Mouse (Mus musculus) effector memory CD4-positive, alpha-beta T cell, adult 5 months (primary cell): ENCODE measurements around the gene Qrfp. TPM values are rescaled to one million over a fixed set of nuclear protein-coding genes. Genes with fewer than 3 reads are reported as not detected.

Source experiments
- polyA plus RNA-seq: library from polyadenylated mRNA; unstranded; fragments of 100-300 nt; shearing (Covaris generic); gene quantifications from one replicate; pipeline ENCODE4 v1.2.1, GENCODE M21; 2017

Gene Qrfp
- 4.0 TPM for polyA plus RNA-seq

DNA sequence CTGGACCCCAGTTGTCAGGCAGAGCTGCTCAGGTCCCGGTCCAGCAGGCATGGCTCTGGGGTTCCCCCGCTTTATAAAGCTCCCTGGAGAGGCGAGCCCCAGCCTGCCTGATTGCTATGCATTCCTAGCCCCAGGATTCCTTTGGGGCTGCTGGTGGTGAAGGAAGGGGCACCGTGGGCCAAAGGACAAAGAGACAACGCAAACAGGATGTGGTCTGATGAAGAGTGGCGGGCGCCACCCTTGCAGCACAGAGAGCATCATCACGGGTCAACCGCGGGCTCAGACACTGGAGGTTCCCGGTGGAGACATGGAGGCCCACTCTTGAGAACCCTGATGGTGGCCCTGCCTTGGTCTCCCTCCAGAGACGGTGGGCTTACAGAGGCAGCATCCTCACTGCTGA is at the start of gene Qrfp:
Gene Qrfp, minus strand, starts transcription at position 137 of the 400 bp plus-strand sequence.

DNA sequence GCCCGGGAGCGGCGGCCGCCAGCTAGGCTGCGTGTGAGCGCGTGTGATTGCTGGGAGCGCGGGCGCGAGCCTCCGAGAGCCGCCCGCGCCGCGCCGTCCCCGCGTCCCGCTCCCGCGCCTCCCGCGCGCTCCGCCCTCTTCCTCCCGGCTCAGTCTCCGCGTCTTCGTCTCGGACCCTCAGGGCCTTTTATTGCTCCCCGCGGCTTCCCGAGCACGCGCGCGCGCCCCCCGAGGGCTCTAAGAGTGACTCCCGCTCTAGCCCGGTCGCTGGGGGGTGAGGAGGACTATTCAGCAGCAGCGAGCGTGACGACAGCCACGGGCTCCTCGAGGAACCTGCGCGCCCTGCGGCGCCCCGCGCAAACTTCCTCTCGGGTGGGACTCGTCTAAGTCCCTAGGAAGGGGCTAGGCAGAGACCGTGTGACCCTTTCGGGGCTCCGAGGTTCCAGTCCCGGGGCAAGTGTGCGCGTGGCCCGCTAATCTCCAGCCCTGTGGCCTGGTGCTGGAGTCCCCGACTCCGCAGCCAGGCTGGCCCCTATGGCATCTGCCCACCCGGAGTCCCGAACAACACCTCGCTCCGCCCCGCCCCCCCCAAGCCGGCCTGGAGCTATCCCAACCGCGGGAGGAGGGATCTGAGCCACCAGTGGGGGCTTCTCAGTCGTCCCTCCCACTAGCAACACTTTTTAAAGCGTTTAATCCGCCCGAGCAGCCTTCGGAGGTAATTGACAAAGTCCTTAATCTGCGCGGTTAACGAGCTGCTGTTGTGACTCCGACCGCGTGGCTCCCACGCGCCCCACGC is 35.7 kb upstream of the Qrfp start, which contains the start of gene Fibcd1:
Gene Fibcd1, minus strand, starts transcription at position 110 of the 796 bp plus-strand sequence.

Other genes with a start within 250 kb of the Qrfp start
- 28.4 TPM for gene Fubp3, start 237.9 kb downstream of the Qrfp start, polyA plus RNA-seq
- not detected for gene Prdm12, start 170.5 kb downstream of the Qrfp start, polyA plus RNA-seq
- gene Exosc2, start 139.9 kb downstream of the Qrfp start, polyA plus RNA-seq: 35.4 TPM
- gene Abl1, start 122.2 kb downstream of the Qrfp start, polyA plus RNA-seq: 20.7 TPM
- gene Fibcd1, start 35.4 kb upstream of the Qrfp start, polyA plus RNA-seq: 0.39 TPM
- not detected for gene Lamc3, start 76.7 kb upstream of the Qrfp start, polyA plus RNA-seq
- 0.75 TPM for gene Aif1l, start 139.6 kb upstream of the Qrfp start, polyA plus RNA-seq
- 73.5 TPM for gene Nup214, start 163.9 kb upstream of the Qrfp start, polyA plus RNA-seq